Mouse (Mus musculus) hindbrain, embryonic 16.5 days (tissue): ENCODE data around the gene Ankrd2. TPM values are rescaled to one million over a fixed set of nuclear protein-coding genes. Genes with fewer than 3 reads are reported as not detected.
"Not testable (repeated sequence)": the region's sequence is repeated elsewhere in the genome, so short reads cannot be mapped to it uniquely, and the experiment has no call there.

Experiments
- ATAC-seq: fragments of 200-750 bp; cut with Nextera tagmentation; 2 replicates; pipeline ENCODE4 v1.8.0; 2017; ENCODE audit warnings: moderate TSS enrichment, moderate library complexity
- H3K27ac ChIP-seq: fragments of 300-500 bp; sonication (generic); 2 replicates; pipeline ENCODE4 v1.5.1; 2014; ENCODE audit warnings: low read depth, mild to moderate bottlenecking, control low read depth, low read length, moderate library complexity
- H3K27me3 ChIP-seq: fragments of 300-500 bp; sonication (generic); replicated peaks from 2 replicates; pipeline ENCODE4 v1.6.1; 2014; ENCODE audit warnings: low read length; ENCODE audit not compliant: control insufficient read depth, insufficient read depth
- H3K36me3 ChIP-seq: fragments of 300-500 bp; sonication (generic); 2 replicates; pipeline ENCODE4 v1.6.1; 2014; ENCODE audit warnings: mild to moderate bottlenecking, low read length, moderate library complexity, mixed read lengths; ENCODE audit not compliant: control insufficient read depth, insufficient read depth
- H3K4me1 ChIP-seq: fragments of 300-500 bp; sonication (generic); 2 replicates; pipeline ENCODE4 v1.6.1; 2014; ENCODE audit warnings: low read depth, low read length; ENCODE audit not compliant: control insufficient read depth, insufficient read depth
- H3K4me2 ChIP-seq: fragments of 300-500 bp; sonication (generic); 2 replicates; pipeline ENCODE4 v1.6.1; 2014; ENCODE audit warnings: mild to moderate bottlenecking, low read length, control low read depth, moderate library complexity
- H3K4me3 ChIP-seq: fragments of 300-500 bp; sonication (generic); 2 replicates; pipeline ENCODE4 v1.5.1; 2014; ENCODE audit warnings: mild to moderate bottlenecking, low read length, control low read depth, moderate library complexity
- H3K9ac ChIP-seq: fragments of 300-500 bp; sonication (generic); 2 replicates; pipeline ENCODE4 v1.6.1; 2014; ENCODE audit warnings: low read depth, mild to moderate bottlenecking, control low read depth, low read length, moderate library complexity
- H3K9me3 ChIP-seq: fragments of 300-500 bp; sonication (generic); 2 replicates; pipeline ENCODE4 v1.6.1; 2014; ENCODE audit warnings: mild to moderate bottlenecking, low read length, moderate library complexity; ENCODE audit not compliant: control insufficient read depth
- WGBS: fragments of 180-500 bp; shearing (Covaris S2); extraction: QIAGEN DNeasy Blood & Tissue Kit; methylation state at CpG from one replicate; pipeline ENCODE4 v1.1.7; 2014; 5-methylcytosine and 5-hydroxymethylcytosine counted together
- polyA plus RNA-seq: library from polyadenylated mRNA; unstranded; fragments of >200 nt; fragmentation: Nextera tagmentation; extraction: Ambion mirVana; gene quantifications from 2 replicates; pipeline ENCODE4 v1.2.1, GENCODE M21; 2015

The Ankrd2 gene
- polyA plus RNA-seq, 1 experiment from 2014 or later: 1.1 TPM

- no peaks in the 10 kb centered on the region for H3K9me3 ChIP-seq
- H3K27me3 ChIP-seq: no peaks in the 10 kb centered on the region
- H3K36me3 ChIP-seq: peaks cover 16% of the 10 kb centered on the region
- 97% methylated on average over 8 of the region's 8 CpGs for WGBS
- no peak overlapping the region for H3K4me2 ChIP-seq
- H3K4me3 ChIP-seq: no peak overlapping the region
- no peak overlapping the region for H3K27ac ChIP-seq
- ATAC-seq: no peak
- H3K4me1 ChIP-seq: no peaks in the 10 kb centered on the region
- H3K9ac ChIP-seq: no peak overlapping the region
Observed at GRCm38 (mm10) chr19:42078566-42078965, 42.8 kb downstream of the Ankrd2 start.

DNA sequence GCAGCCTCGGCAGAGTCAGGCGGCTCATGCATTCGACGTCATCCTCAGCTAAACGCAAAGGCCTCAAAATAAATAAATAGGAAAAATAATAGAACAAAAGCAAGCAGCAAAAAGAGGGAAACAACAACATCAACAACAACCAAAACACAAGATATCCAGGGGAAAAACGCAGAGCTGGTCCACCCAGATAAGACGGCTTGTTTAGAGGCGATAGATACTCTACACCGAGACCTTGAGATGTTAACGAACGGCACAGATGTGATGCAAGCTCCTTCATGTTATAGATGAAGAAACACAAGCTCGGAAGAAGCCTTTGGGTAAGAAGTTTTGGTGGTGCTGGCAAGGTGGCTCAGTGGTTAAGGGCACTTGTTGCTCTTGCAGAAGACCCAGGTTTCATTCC is 43.2 kb downstream of the Ankrd2 start:
- peaks cover 15% of the 10 kb centered on the region for H3K36me3 ChIP-seq
- H3K9me3 ChIP-seq: no peaks in the 10 kb centered on the region
- no peak for ATAC-seq
- no peaks in the 10 kb centered on the region for H3K4me1 ChIP-seq
- no peak overlapping the region for H3K9ac ChIP-seq
- H3K4me2 ChIP-seq: no peak overlapping the region
- H3K27ac ChIP-seq: no peak overlapping the region
- no peak overlapping the region for H3K4me3 ChIP-seq
- no peaks in the 10 kb centered on the region for H3K27me3 ChIP-seq
- WGBS: 95% methylated on average over 12 of the region's 12 CpGs

GRCm38 (mm10) chr19:42079950-42080349 is 44.1 kb downstream of the Ankrd2 start:
- WGBS: 75% methylated on average over 5 of the region's 5 CpGs
- H3K4me3 ChIP-seq: no peak overlapping the region

GRCm38 (mm10) chr19:42080469-42080868 is 44.7 kb downstream of the Ankrd2 start:
- no peak for ATAC-seq
- Histone ChIP-seq H3K36me3 (peaks cover 9% of the 10 kb centered on the region), H3K27ac (no peak overlapping the region), H3K4me2 (no peak overlapping the region), H3K9me3 (no peaks in the 10 kb centered on the region), H3K9ac (no peak overlapping the region), H3K4me1 (peaks cover 1% of the 10 kb centered on the region; the same call in 1 of the 2 replicates), H3K27me3 (no peaks in the 10 kb centered on the region), H3K4me3 (no peak overlapping the region)
- 74% methylated on average over 11 of the region's 11 CpGs for WGBS

More at GRCm38 (mm10) chr19:42079950-42080349, 44.1 kb downstream of the Ankrd2 start:
- no peaks in the 10 kb centered on the region for H3K27me3 ChIP-seq
- no peak overlapping the region for H3K4me2 ChIP-seq
- no peaks in the 10 kb centered on the region for H3K9me3 ChIP-seq
- H3K36me3 ChIP-seq: peaks cover 14% of the 10 kb centered on the region
- H3K27ac ChIP-seq: no peak overlapping the region
- no peaks in the 10 kb centered on the region for H3K4me1 ChIP-seq
- no peak overlapping the region for H3K9ac ChIP-seq
- no peak for ATAC-seq

DNA sequence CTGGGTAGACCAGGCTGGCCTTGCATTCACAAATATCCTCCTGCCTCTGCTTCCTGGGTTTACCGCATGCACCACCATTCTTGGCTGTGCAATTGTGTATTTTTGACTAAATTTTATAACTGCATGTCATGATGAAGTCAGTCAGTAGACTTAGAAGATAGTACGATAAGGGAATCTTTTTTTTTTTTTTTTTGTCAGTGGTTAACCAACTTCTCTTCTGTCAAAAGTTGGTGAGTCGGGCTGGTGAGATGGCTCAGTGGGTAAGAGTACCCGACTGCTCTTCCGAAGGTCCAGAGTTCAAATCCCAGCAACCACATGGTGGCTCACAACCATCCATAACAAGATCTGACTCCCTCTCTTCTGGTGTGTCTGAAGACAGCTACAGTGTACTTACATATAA is 45.8 kb downstream of the Ankrd2 start:
- H3K27ac ChIP-seq, H3K36me3 ChIP-seq, H3K4me1 ChIP-seq, H3K9me3 ChIP-seq, H3K9ac ChIP-seq, H3K27me3 ChIP-seq, H3K4me2 ChIP-seq, H3K4me3 ChIP-seq, ATAC-seq: not testable (repeated sequence)
- WGBS: 98% methylated on average over 5 of the region's 5 CpGs

GRCm38 (mm10) chr19:42085690-42086089 is 49.9 kb downstream of the Ankrd2 start:
- peak overlapping the region; percentile 94 for H3K9ac ChIP-seq
- 5% methylated on average over 10 of the region's 10 CpGs for WGBS
- no peaks in the 10 kb centered on the region for H3K36me3 ChIP-seq
- H3K9me3 ChIP-seq: no peaks in the 10 kb centered on the region
- H3K4me3 ChIP-seq: peak overlapping the region; percentile 90
- ATAC-seq: no peak
- peak overlapping the region; percentile 78 for H3K27ac ChIP-seq
- no peaks in the 10 kb centered on the region for H3K27me3 ChIP-seq
- H3K4me2 ChIP-seq: peak overlapping the region; percentile 86
- H3K4me1 ChIP-seq: peaks cover 14% of the 10 kb centered on the region

GRCm38 (mm10) chr19:42086166-42086565 is 50.4 kb downstream of the Ankrd2 start, which contains the start of gene Morn4:
Gene Morn4, minus strand, starts transcription at chr19:42086357.
- ATAC-seq: peak; percentile 83
- H3K9ac ChIP-seq: peak within 1 kb of the TSS; percentile 94
- 0% methylated on average over 21 of the region's 21 CpGs for WGBS
- H3K27me3 ChIP-seq: no peaks in the 10 kb centered on the region
- peak within 1 kb of the TSS; percentile 86 for H3K4me2 ChIP-seq
- peak within 1 kb of the TSS; percentile 78 for H3K27ac ChIP-seq
- H3K4me3 ChIP-seq: peak within 1 kb of the TSS; percentile 90
- H3K36me3 ChIP-seq: no peaks in the 10 kb centered on the region
- peaks cover 15% of the 10 kb centered on the region for H3K4me1 ChIP-seq
- no peaks in the 10 kb centered on the region for H3K9me3 ChIP-seq

DNA sequence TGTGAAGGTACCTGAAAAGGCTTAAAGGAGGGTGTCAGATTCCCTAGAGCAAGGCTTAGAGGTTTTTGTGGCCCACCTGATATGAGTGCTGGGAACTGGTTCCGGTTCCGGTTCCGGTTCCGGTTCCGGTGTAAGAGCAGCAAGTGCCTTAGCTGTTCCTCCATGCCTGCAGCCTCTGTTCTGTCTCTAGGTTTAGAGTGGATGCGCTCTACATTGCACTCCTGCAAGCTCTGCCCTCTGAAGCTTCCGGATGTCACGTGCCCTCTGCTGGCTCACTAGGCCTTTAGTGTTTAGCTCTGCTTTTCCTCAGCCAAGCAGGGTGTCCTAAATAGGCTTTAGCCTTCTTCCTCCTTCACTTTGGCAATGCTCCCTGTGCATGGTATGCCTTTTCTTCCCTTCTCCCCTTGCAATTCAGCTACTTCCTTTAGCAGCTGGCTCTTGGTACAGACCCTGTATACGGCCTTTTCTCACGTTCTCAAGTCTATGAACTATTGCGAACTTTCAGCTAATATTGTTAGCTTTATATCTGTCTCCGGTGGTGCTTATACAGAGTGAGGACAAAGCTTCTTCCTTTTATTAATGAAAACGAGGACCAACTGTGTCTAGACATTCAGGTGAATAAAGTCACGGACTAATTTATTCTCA is 53.4 kb downstream of the Ankrd2 start:
- peak overlapping the region; percentile 74 for H3K27ac ChIP-seq
- ATAC-seq: no peak
- peaks cover 25% of the 10 kb centered on the region for H3K4me1 ChIP-seq
- no peaks in the 10 kb centered on the region for H3K9me3 ChIP-seq
- WGBS: 20% methylated on average over 14 of the region's 14 CpGs
- H3K4me3 ChIP-seq: peak overlapping the region; percentile 99
- peak overlapping the region; percentile 75 for H3K4me2 ChIP-seq
- no peaks in the 10 kb centered on the region for H3K36me3 ChIP-seq
- H3K27me3 ChIP-seq: no peaks in the 10 kb centered on the region
- peak overlapping the region; percentile 22; the same call in 1 of the 2 replicates for H3K9ac ChIP-seq

DNA sequence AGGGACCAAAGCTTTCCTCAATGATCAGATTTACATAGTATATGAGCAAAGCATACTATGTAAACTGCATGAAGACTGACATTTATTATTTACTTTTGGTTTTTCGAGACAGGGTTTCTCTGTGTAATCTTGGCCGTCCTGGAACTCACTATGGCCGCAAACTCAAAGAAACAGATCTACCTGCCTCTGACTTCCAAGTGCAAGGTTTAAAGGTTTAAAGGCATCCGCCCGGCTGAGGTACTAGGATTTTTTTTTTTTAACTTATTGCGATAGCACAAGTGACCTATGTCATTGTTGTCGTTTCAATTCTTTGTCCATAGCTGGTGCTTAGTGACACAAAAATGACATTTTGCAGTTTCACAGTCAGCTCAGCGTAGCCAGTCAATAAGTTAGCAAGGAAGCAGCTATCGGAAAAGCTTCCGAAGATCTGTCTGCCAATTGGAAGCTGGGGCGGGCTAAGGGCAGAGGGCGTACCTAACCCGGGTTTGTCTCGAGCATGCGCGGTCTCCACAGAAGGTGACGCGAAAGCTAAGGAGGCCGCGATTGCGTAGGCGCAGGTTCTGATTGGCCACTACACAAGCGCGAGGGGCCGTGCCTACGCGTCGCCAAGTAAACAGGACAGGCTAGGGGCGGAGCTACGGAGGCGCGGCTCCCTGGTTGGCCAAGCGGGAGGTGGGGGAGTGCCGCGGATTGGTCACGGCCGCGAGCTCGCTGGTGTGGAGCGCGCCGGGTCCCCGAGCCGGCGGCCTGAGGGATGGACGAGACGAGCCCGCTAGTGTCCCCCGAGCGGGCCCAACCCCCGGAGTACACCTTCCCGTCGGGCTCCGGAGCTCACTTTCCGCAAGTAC is 54.2 kb downstream of the Ankrd2 start, which contains the start of gene Pi4k2a:
Gene Pi4k2a, plus strand, starts transcription at position 723 of the 848 bp plus-strand sequence.
- Histone ChIP-seq H3K36me3 (no peaks in the 10 kb centered on the region), H3K4me1 (peaks cover 25% of the 10 kb centered on the region), H3K4me2 (peak within 1 kb of the TSS; percentile 80), H3K4me3 (peak within 1 kb of the TSS; percentile 99), H3K9me3 (no peaks in the 10 kb centered on the region), H3K27me3 (no peaks in the 10 kb centered on the region), H3K27ac (peak within 1 kb of the TSS; percentile 90), H3K9ac (peak within 1 kb of the TSS; percentile 94)
- WGBS: under 1% methylated on average over 36 of the region's 55 CpGs
- peak; percentile 98 for ATAC-seq
